Mouse (Mus musculus): ENCODE measurements at regions not wholly inside any gene's neighbourhood (a gene's known extent, or its start where the extent isn't known, plus 50 kb on each side); places are given as distances from the start of the nearest gene placed in this dataset.
"Not testable (repeated sequence)": the region's sequence is repeated elsewhere in the genome, so short reads cannot be mapped to it uniquely, and the experiment has no call there.

GRCm38 (mm10) chr6:70227166-70227565 lies 564.9 kb downstream of the Rpia start:
- 57% methylated on average over 4 of the region's 4 CpGs for WGBS
- Histone ChIP-seq H3K9ac (ENCODE audit: low read depth, low read length) (no peak overlapping the region), H3K27ac (ENCODE audit: low read depth, low read length) (no peak overlapping the region), H3K36me3 (ENCODE audit: control insufficient read depth, insufficient read depth) (no peaks in the 10 kb centered on the region), H3K9me3 (ENCODE audit: control insufficient read depth) (no peaks in the 10 kb centered on the region), H3K4me2 (replicated peaks; ENCODE audit: low read depth) (no peak overlapping the region), H3K27me3 (replicated peaks; ENCODE audit: control insufficient read depth, insufficient read depth, low read length) (no peaks in the 10 kb centered on the region), H3K4me1 (replicated peaks; ENCODE audit: control insufficient read depth, insufficient read depth, low read length) (no peaks in the 10 kb centered on the region), H3K4me3 (ENCODE audit: low read depth, low read length) (no peak overlapping the region)
- ATAC-seq = no peak
- no peak for TF ChIP-seq CTCF (IDR thresholded peaks at IDR 0.05; ENCODE audit: low read depth)

- not testable (repeated sequence) for H3K4me1 ChIP-seq (replicated peaks; ENCODE audit: control insufficient read depth, insufficient read depth, low read length); H3K4me2 ChIP-seq (replicated peaks; ENCODE audit: low read depth); ATAC-seq; H3K9me3 ChIP-seq (ENCODE audit: control insufficient read depth); H3K36me3 ChIP-seq (ENCODE audit: control insufficient read depth, insufficient read depth); H3K27ac ChIP-seq (ENCODE audit: low read depth, low read length); H3K4me3 ChIP-seq (ENCODE audit: low read depth, low read length); H3K27me3 ChIP-seq (replicated peaks; ENCODE audit: control insufficient read depth, insufficient read depth, low read length); H3K9ac ChIP-seq (ENCODE audit: low read depth, low read length)
- 59% methylated on average over 2 of the region's 2 CpGs for WGBS
Measured at GRCm38 (mm10) chr6:70216632-70217031, 575.4 kb downstream of the Rpia start.

GRCm38 (mm10) chr6:70215781-70216180 lies 576.3 kb downstream of the Rpia start:
- not testable (repeated sequence) for H3K36me3 ChIP-seq (ENCODE audit: control insufficient read depth, insufficient read depth); ATAC-seq; H3K9ac ChIP-seq (ENCODE audit: low read depth, low read length)

More at GRCm38 (mm10) chr6:70215781-70216180, 576.3 kb downstream of the Rpia start:
- not testable (repeated sequence) for H3K27me3 ChIP-seq (replicated peaks; ENCODE audit: control insufficient read depth, insufficient read depth, low read length); H3K4me1 ChIP-seq (replicated peaks; ENCODE audit: control insufficient read depth, insufficient read depth, low read length); H3K27ac ChIP-seq (ENCODE audit: low read depth, low read length); H3K4me2 ChIP-seq (replicated peaks; ENCODE audit: low read depth); H3K4me3 ChIP-seq (ENCODE audit: low read depth, low read length); H3K9me3 ChIP-seq (ENCODE audit: control insufficient read depth)
- 50% methylated on average over 3 of the region's 3 CpGs for WGBS
